12 mouse cellular contexts compared by ENCODE assay signal in the genomic region with DNA sequence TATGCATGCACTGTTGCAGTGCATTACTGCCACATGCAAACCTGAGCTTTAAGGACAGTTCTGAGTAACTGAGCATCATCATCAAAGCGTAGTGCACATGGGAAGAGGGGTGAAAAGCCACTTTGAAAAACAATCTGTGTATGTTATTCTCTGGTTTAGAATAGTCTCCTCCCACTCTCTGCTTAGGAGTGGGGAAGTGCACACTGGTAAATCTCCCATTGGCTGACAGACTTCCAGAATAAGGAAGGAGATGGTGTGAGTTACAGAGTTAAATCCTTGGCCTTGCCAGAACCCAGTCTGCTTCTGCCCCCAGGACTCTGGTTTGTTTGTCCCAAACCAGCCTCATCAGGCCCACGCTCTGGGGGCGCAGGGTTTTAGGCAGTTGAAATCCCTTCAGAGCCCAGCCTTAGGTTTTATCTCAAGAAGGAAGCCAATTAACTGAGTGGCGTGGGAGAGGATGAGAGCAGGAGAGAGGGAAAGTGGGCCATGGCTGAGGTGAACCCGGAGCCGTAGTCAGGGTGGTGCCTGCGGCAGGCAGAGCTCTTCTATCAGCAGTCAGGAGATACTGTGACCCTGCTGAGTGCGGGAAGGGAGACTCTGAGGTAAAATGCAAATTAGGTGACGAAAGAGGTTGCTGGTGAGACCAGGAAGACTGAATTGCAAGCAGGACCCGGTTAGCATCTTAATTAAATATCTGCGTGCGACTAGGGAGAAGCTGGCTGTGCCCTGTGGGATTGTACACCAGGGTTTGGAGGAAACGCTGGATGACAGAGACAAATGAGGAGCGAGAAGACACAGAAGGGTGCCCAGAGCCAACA.
A peak's percentile ranks its signal among the peaks of the same experiment; 100 is the strongest.
DNase-seq lines count a peak whose midpoint lies in the region; ATAC-seq and TF ChIP-seq lines count a peak whose summit lies in the region.
"Had no signal": no experiment of that assay in that cellular context is flagged by ENCODE, and none has a peak within 500 bp of the region (broad histone marks: within the 10 kb centered on the region; RNA-seq: fewer than 3 reads in every experiment).

No protein-coding gene starts in this region.

- TF ChIP-seq CTCF in forebrain, postnatal 0 days (IDR thresholded peaks at IDR 0.05; ENCODE audit: low read depth) = no peak

- ATAC-seq in forebrain, embryonic 12.5 days (ENCODE audit: low FRiP score) = no peak
- no peak for ATAC-seq in forebrain, postnatal 0 days
- ATAC-seq in common myeloid progenitor, adult 5-6 weeks (replicated peaks; ENCODE audit: low read depth, poor library complexity, severe bottlenecking) = peak; percentile 60
- no peak for ATAC-seq in limb, embryonic 13.5 days (ENCODE audit: low FRiP score, low read depth)

- H3K4me1 ChIP-seq in forebrain, embryonic 12.5 days = peaks cover 10% of the 10 kb centered on the region
- no peaks in the 10 kb centered on the region for H3K4me1 ChIP-seq in forebrain, postnatal 0 days (ENCODE audit: insufficient read depth)
- H3K4me1 ChIP-seq in limb, embryonic 13.5 days = peaks cover 18% of the 10 kb centered on the region

- H3K4me3 ChIP-seq in forebrain, embryonic 12.5 days (replicated peaks) = no peak overlapping the region
- no peak overlapping the region for H3K4me3 ChIP-seq in forebrain, postnatal 0 days (ENCODE audit: low read depth, low read length)
- H3K4me3 ChIP-seq in limb, embryonic 13.5 days = no peak overlapping the region
- H3K4me3 ChIP-seq: stomach, embryonic 15.5 days had no signal

- no peaks in the 10 kb centered on the region for H3K36me3 ChIP-seq in forebrain, embryonic 12.5 days (replicated peaks)
- H3K36me3 ChIP-seq in forebrain, postnatal 0 days (ENCODE audit: insufficient read depth) = no peaks in the 10 kb centered on the region
- no peaks in the 10 kb centered on the region for H3K36me3 ChIP-seq in limb, embryonic 13.5 days
- H3K36me3 ChIP-seq: stomach, embryonic 15.5 days had no signal

- no peak overlapping the region for H3K27ac ChIP-seq in forebrain, embryonic 12.5 days
- H3K27ac ChIP-seq in forebrain, postnatal 0 days (ENCODE audit: low read depth, low read length) = no peak overlapping the region
- no peak overlapping the region for H3K27ac ChIP-seq in limb, embryonic 13.5 days
- H3K27ac ChIP-seq: stomach, embryonic 15.5 days had no signal

- H3K9me3 ChIP-seq in forebrain, embryonic 12.5 days = no peaks in the 10 kb centered on the region
- no peaks in the 10 kb centered on the region for H3K9me3 ChIP-seq in forebrain, postnatal 0 days (ENCODE audit: low read length)
- no peaks in the 10 kb centered on the region for H3K9me3 ChIP-seq in limb, embryonic 13.5 days
- H3K9me3 ChIP-seq: stomach, embryonic 15.5 days had no signal

- peak overlapping the region; percentile 17 for H3K4me2 ChIP-seq in forebrain, embryonic 12.5 days
- no peak overlapping the region for H3K4me2 ChIP-seq in forebrain, postnatal 0 days (ENCODE audit: low read depth)
- peak overlapping the region; percentile 28; the same call in 1 of the 2 replicates for H3K4me2 ChIP-seq in limb, embryonic 13.5 days (replicated peaks)
- H3K4me2 ChIP-seq: stomach, embryonic 15.5 days had no signal

- 0 out of 2 replicates have a peak, but pooled peaks cover 7% of the 10 kb centered on the region for H3K27me3 ChIP-seq in forebrain, embryonic 12.5 days
- H3K27me3 ChIP-seq in forebrain, postnatal 0 days (ENCODE audit: insufficient read depth, low read length) = no peaks in the 10 kb centered on the region
- peaks cover 28% of the 10 kb centered on the region for H3K27me3 ChIP-seq in limb, embryonic 13.5 days

- H3K9ac ChIP-seq in forebrain, embryonic 12.5 days = no peak overlapping the region
- no peak overlapping the region for H3K9ac ChIP-seq in forebrain, postnatal 0 days
- H3K9ac ChIP-seq in limb, embryonic 13.5 days = no peak overlapping the region
- H3K9ac ChIP-seq: stomach, embryonic 15.5 days had no signal

- WGBS in forebrain, embryonic 12.5 days = 15% methylated on average over 14 of the region's 14 CpGs
- 16% methylated on average over 14 of the region's 14 CpGs for WGBS in forebrain, postnatal 0 days
- WGBS in limb, embryonic 13.5 days = 18% methylated on average over 14 of the region's 14 CpGs

- intact Hi-C loops in left cerebral cortex, postnatal 36 days (cut with DNase I) = no loop called here
- intact Hi-C loops in left cerebral cortex, postnatal 10 days (cut with DNase I) = no loop called here

- DNase-seq in forebrain, postnatal 0 days = no peak
- peak; percentile 23 to 24 for DNase-seq in left cerebral cortex, postnatal 36 days (ENCODE audit: low spot score in 2 of 2)
- DNase-seq in left cerebral cortex, postnatal 10 days (ENCODE audit: extremely low spot score in 1 of 2, low spot score in 2 of 2) = no peak
- DNase-seq in layer of hippocampus, postnatal 10 days (ENCODE audit: low spot score in 2 of 2) = no peak
- no peak for DNase-seq in cerebellum, adult 18-20 months
- DNase-seq: cerebellum, adult 11-12 months; kidney, postnatal 4 days; lung, adult 18-20 months had no signal

Comparison
In these comparisons a context has a peak if more than half of its experiments do, and no peak if none do; other contexts are left out.
1. DNase-seq: peak in left cerebral cortex, postnatal 36 days (2 of 2); none in forebrain, postnatal 0 days (single experiment), left cerebral cortex, postnatal 10 days (0 of 2), layer of hippocampus, postnatal 10 days (0 of 2) and cerebellum, adult 18-20 months (0 of 2).